Mouse (Mus musculus) hindbrain, postnatal 0 days (tissue): ENCODE measurements around the gene Hoxb1. TPM values are rescaled to one million over a fixed set of nuclear protein-coding genes. Genes with fewer than 3 reads are reported as not detected.

Experiments
- ATAC-seq: fragments of 200-750 bp; cut with Nextera tagmentation; 2 replicates; pipeline ENCODE4 v1.8.0; 2017; ENCODE audit warnings: mild to moderate bottlenecking, moderate TSS enrichment, moderate library complexity
- DNase-seq: peaks from one replicate; pipeline ENCODE4 v3.0.0-alpha.2; 2015; ENCODE audit warnings: low spot score
- H3K27ac ChIP-seq: fragments of 300-500 bp; sonication (generic); 2 replicates; pipeline ENCODE4 v1.5.1; 2014; ENCODE audit warnings: mild to moderate bottlenecking
- H3K27me3 ChIP-seq: fragments of 300-500 bp; sonication (generic); 2 replicates; pipeline ENCODE4 v1.6.1; 2014; ENCODE audit warnings: low read length, mixed read lengths; ENCODE audit not compliant: insufficient read depth
- H3K36me3 ChIP-seq: fragments of 300-500 bp; sonication (generic); 2 replicates; pipeline ENCODE4 v1.6.1; 2014; ENCODE audit warnings: low read length, mixed read lengths; ENCODE audit not compliant: insufficient read depth
- H3K4me1 ChIP-seq: fragments of 300-500 bp; sonication (generic); 2 replicates; pipeline ENCODE4 v1.6.1; 2014; ENCODE audit warnings: antibody characterized with exemption, low read length, mixed read lengths; ENCODE audit not compliant: insufficient read depth
- H3K4me2 ChIP-seq: fragments of 300-500 bp; sonication (generic); 2 replicates; pipeline ENCODE4 v1.6.1; 2014; ENCODE audit warnings: low read depth, mild to moderate bottlenecking, low read length, moderate library complexity, mixed read lengths
- H3K4me3 ChIP-seq: fragments of 300-500 bp; sonication (generic); 2 replicates; pipeline ENCODE4 v1.5.1; 2014; ENCODE audit warnings: low read length
- H3K9ac ChIP-seq: fragments of 300-500 bp; sonication (generic); replicated peaks from 2 replicates; pipeline ENCODE4 v1.6.1; 2014; ENCODE audit warnings: mild to moderate bottlenecking, low read length, moderate library complexity, mixed read lengths
- H3K9me3 ChIP-seq: fragments of 300-500 bp; sonication (generic); 2 replicates; pipeline ENCODE4 v1.6.1; 2016; ENCODE audit warnings: low read length, mixed read lengths
- CTCF ChIP-seq: IDR thresholded peaks from 2 replicates; pipeline ENCODE4 v1.5.1; 2016; ENCODE audit warnings: antibody characterized with exemption, control low read depth, low read depth
- WGBS: fragments of 180-500 bp; shearing (Covaris S2); extraction: QIAGEN DNeasy Blood & Tissue Kit; methylation state at CpG from one replicate; pipeline ENCODE4 v1.1.7; 2014; 5-methylcytosine and 5-hydroxymethylcytosine counted together
- polyA plus RNA-seq: library from polyadenylated mRNA; unstranded; fragments of >200 nt; fragmentation: Nextera tagmentation; extraction: Ambion mirVana; gene quantifications from 2 replicates; pipeline ENCODE4 v1.2.1, GENCODE M21; 2015
- total RNA-seq: library from RNA; depleted of rRNA; stranded (reverse); fragments of >200 nt; gene quantifications from 2 replicates; pipeline ENCODE4 v1.2.3, GENCODE M21; 2014; rRNA removed

Hoxb1 gene
- 0.21 TPM in 1 of 2 replicates, not detected in the other for total RNA-seq
- 0.08 and 0.24 TPM in 2 replicates for polyA plus RNA-seq

GRCm38 (mm10) chr11:96365441-96366091, at the start of gene Hoxb1:
Gene Hoxb1 (plus strand): TSS chr11:96365752.
- WGBS: 4% methylated on average over 24 of the region's 26 CpGs
- no peak within 1 kb of the TSS for H3K27ac ChIP-seq
- no peaks in the 10 kb centered on the region for H3K4me1 ChIP-seq
- H3K9ac ChIP-seq: no peak within 1 kb of the TSS
- DNase-seq (no peak), ATAC-seq (peak; percentile 32; the same call in 1 of the 2 replicates)
- no peaks in the 10 kb centered on the region for H3K36me3 ChIP-seq
- no peaks in the 10 kb centered on the region for H3K9me3 ChIP-seq
- no peak for TF ChIP-seq CTCF
- H3K27me3 ChIP-seq: peaks cover 66% of the 10 kb centered on the region
- H3K4me3 ChIP-seq: peak within 1 kb of the TSS; percentile 5; the same call in 1 of the 2 replicates
- peak within 1 kb of the TSS; percentile 26 for H3K4me2 ChIP-seq

GRCm38 (mm10) chr11:96316696-96317607, 48.6 kb upstream of the Hoxb1 start:
- H3K36me3 ChIP-seq: no peaks in the 10 kb centered on the region
- no peak for TF ChIP-seq CTCF
- no peaks in the 10 kb centered on the region for H3K9me3 ChIP-seq
- 6% methylated on average over 18 of the region's 18 CpGs for WGBS
- H3K9ac ChIP-seq: 0 out of 2 replicates have a peak overlapping the region, but pooled peaks have one; percentile 19
- H3K4me2 ChIP-seq: peak overlapping the region; percentile 56
- DNase-seq (no peak), ATAC-seq (no peak)
- H3K27ac ChIP-seq: peak overlapping the region; percentile 85; the same call in 1 of the 2 replicates
- H3K27me3 ChIP-seq: peaks cover 72% of the 10 kb centered on the region
- no peaks in the 10 kb centered on the region for H3K4me1 ChIP-seq
- no peak overlapping the region for H3K4me3 ChIP-seq

GRCm38 (mm10) chr11:96317608-96318367, 47.8 kb upstream of the Hoxb1 start, which contains the start of gene Hoxb4:
Gene Hoxb4 (plus strand): TSS chr11:96318267.
- Histone ChIP-seq H3K4me1 (no peaks in the 10 kb centered on the region), H3K27ac (peak within 1 kb of the TSS; percentile 85), H3K27me3 (peaks cover 72% of the 10 kb centered on the region), H3K4me2 (peak within 1 kb of the TSS; percentile 56), H3K9ac (peak within 1 kb of the TSS; percentile 60), H3K36me3 (no peaks in the 10 kb centered on the region), H3K9me3 (no peaks in the 10 kb centered on the region), H3K4me3 (peak within 1 kb of the TSS; percentile 35)
- ATAC-seq: peak; percentile 28; the same call in 1 of the 2 replicates
- 1% methylated on average over 28 of the region's 28 CpGs for WGBS
- no peak for DNase-seq
- TF ChIP-seq CTCF: no peak

GRCm38 (mm10) chr11:96318368-96319070, 47.0 kb upstream of the Hoxb1 start:
- peak; percentile 77; the same call in 1 of the 2 replicates for ATAC-seq

GRCm38 (mm10) chr11:96319071-96319902, 46.3 kb upstream of the Hoxb1 start:
- 2% methylated on average over 34 of the region's 34 CpGs for WGBS
- ATAC-seq (0 out of 2 replicates have a peak, but pooled peaks have one; percentile 31), DNase-seq (no peak)
- peak overlapping the region; percentile 85 for H3K27ac ChIP-seq
- no peaks in the 10 kb centered on the region for H3K9me3 ChIP-seq
- peak overlapping the region; percentile 56 for H3K4me2 ChIP-seq
- H3K27me3 ChIP-seq: peaks cover 71% of the 10 kb centered on the region
- H3K9ac ChIP-seq: peak overlapping the region; percentile 60
- no peaks in the 10 kb centered on the region for H3K4me1 ChIP-seq
- no peak for TF ChIP-seq CTCF
- H3K4me3 ChIP-seq: peak overlapping the region; percentile 35
- no peaks in the 10 kb centered on the region for H3K36me3 ChIP-seq

More at GRCm38 (mm10) chr11:96318368-96319070, 47.0 kb upstream of the Hoxb1 start:
- Histone ChIP-seq H3K9ac (peak overlapping the region; percentile 60), H3K9me3 (no peaks in the 10 kb centered on the region), H3K27ac (peak overlapping the region; percentile 85), H3K4me3 (peak overlapping the region; percentile 35), H3K36me3 (no peaks in the 10 kb centered on the region), H3K4me2 (peak overlapping the region; percentile 56), H3K4me1 (no peaks in the 10 kb centered on the region), H3K27me3 (peaks cover 71% of the 10 kb centered on the region)
- DNase-seq: peak; percentile 82
- WGBS: under 1% methylated on average over 37 of the region's 45 CpGs
- TF ChIP-seq CTCF: no peak
